Mouse (Mus musculus): ENCODE results near the gene Hpd. TPM values are rescaled to one million over a fixed set of nuclear protein-coding genes. Genes with fewer than 3 reads are reported as not detected.

Gene Hpd
- not detected for polyA plus RNA-seq (2012; fragmentation: generic; extraction: Trizol)

DNA sequence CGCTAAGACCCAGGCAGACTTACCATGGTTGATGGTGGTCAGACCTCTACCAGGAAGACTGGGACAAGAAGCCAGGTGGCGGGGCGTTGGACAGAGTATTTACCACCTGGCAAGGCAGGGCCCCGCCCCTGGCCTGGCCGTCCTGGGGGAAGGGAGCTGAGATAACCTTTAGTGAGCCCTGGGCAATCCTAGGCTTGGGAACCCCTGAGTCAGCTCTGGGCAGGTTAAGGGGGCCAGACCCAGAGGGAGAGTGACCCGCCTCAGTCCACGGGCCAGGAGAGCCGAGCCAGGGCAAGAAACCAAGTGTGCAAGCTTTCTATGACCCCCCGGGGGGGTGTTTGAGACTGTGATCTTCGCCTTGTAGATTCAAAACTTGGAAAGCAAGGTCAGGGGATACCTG, at the start of gene Hpd:
TSS of gene Hpd (minus strand) at position 77 of the 400 bp plus-strand sequence.

DNA sequence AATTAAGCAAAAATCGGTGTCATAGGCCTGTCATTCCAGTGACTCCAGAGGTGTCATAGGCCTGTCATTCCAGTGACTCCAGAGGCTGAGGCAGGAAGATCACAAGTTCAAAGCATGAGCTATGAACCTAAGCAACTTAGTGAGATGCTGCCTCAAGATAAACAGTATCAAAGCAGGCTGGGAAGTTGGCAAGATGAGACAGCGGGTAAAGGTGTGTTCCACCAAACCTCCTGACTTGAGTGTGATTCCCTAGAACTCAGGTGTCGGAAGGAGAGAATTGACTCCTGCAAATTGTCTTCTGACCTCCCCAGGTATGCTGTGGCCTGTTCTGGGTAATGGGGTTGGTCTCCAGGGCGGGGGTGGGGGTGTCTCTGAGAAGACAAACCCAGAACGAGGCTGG, 13.2 kb downstream of the Hpd start, which contains the start of gene Psmd9:
TSS of gene Psmd9 (plus strand) at position 130 of the 400 bp plus-strand sequence.

DNA sequence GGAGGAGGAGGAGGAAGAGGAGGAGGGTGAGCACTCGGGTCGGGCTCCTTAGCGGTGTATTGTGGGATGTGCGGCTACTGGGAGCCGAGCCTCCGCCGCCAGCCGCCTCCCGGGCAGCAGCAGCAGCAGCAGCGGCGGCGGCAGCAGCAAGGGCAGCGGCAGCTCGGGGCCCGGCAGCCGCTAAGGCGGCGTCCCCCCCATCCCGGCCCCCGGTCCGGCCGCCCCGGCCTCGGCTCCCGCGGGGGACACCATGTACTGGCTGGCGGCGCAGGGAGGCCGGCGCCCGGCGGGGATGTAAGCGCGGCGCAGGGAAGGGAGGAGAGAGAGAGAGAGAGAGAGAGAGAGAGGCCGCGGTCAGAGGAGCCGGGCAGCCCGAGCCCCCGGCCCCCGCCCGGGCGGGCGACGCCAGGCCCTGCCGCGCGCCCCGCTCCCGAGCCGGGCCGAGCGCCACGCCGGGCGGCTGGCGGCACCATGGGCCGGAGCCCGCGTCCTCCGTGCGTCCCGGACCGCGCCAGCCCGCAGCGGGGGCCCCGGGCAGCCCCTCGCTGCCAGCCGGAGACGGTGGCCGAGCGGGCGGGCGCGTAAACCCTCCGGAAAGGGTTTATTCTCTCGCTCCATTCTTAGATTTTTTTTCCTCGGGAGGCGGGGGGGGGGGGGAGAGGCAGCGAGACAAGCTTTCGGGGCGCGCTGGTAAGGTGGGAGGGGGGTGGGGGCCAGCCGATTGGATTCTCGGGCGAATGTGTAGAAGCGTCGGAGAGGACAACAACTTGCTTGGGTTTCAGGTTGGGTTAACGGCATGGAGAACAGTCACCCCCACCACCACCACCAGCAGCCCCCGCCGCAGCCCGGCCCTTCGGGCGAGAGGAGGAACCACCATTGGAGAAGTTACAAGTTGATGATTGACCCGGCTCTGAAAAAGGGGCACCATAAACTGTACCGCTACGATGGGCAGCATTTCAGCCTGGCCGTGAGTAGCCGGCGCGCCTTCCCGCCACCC, 40.1 kb downstream of the Hpd start, which contains the start of gene Setd1b:
TSS of gene Setd1b (plus strand) at position 33 of the 997 bp plus-strand sequence.

DNA sequence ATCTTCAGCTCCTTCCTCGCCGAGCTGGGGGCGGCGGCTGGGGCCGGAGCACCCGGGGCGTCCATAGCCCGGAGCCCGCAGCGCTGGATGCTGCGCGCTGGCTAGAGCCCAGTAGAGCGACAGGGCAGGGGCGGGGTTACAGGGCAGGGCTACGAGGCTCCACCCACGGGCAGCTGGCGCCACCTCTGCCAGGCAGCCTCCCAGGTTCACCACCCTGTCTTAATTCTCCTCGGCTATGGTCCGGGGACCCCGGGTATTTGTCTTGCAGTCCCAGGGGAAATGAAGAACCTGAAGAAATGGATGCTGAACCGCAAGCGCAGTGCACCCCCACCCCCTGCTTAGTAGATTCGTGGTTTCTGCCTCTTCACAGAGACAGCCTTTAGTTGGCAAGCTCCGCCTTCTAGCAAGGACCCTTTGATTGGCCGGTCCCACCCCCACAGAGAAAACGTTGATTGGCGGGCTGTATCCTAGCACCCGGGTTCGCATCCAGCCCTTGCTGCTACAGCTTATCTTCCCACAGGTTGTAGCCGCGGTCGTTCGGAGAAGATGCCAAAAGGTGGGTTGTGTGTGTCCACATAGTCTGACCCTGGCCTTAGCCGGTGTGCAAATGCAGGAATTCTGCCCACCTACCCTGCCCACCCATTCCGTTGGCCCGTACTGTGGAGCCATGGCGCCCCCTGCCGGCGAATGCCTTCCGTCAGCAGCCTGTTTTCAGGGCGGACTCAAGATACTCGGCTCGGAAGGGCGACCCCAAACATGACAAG, 50.0 kb downstream of the Hpd start, which contains the start of gene Rhof:
TSS of gene Rhof (minus strand) at position 385 of the 764 bp plus-strand sequence.

Other genes starting within 250 kb of the Hpd start
- 10 to 100 TPM in 1 of 2 experiments, 1 to 10 TPM in 1; 4.7 to 17.9 TPM for gene Kdm2b, start 192.9 kb downstream of the Hpd start, polyA plus RNA-seq (2012; fragmentation: generic; extraction: Trizol)
- gene Orai1, start 167.7 kb downstream of the Hpd start, polyA plus RNA-seq (2012; fragmentation: generic; extraction: Trizol), result 10 to 100 TPM; 10.7 to 15.7 TPM
- gene Morn3, start 135.7 kb downstream of the Hpd start, polyA plus RNA-seq (2012; fragmentation: generic; extraction: Trizol), result not detected
- 1 to 10 TPM; 1.6 to 2.5 TPM for gene Tmem120b, start 114.3 kb downstream of the Hpd start, polyA plus RNA-seq (2012; fragmentation: generic; extraction: Trizol)
- 1 to 10 TPM in 1 of 2 experiments, under 1 TPM in 1; 0.29 to 2.2 TPM for gene Rhof, start 50.0 kb downstream of the Hpd start, polyA plus RNA-seq (2012; fragmentation: generic; extraction: Trizol)
- gene Setd1b, start 40.5 kb downstream of the Hpd start, polyA plus RNA-seq (2012; fragmentation: generic; extraction: Trizol), result 1 to 10 TPM in 1 of 2 experiments, under 1 TPM in 1; 0.78 to 5.9 TPM
- 10 to 100 TPM; 28.5 to 31.3 TPM for gene Psmd9, start 13.3 kb downstream of the Hpd start, polyA plus RNA-seq (2012; fragmentation: generic; extraction: Trizol)
- 1 to 10 TPM in 1 of 2 experiments, under 1 TPM in 1; 0.02 to 1.6 TPM for gene Wdr66, start 69.4 kb upstream of the Hpd start, polyA plus RNA-seq (2012; fragmentation: generic; extraction: Trizol)
- gene Bcl7a, start 161.1 kb upstream of the Hpd start, polyA plus RNA-seq (2012; fragmentation: generic; extraction: Trizol), result 1 to 10 TPM in 1 of 2 experiments, under 1 TPM in 1; 0.37 to 2.4 TPM
- gene Mlxip, start 212.1 kb upstream of the Hpd start, polyA plus RNA-seq (2012; fragmentation: generic; extraction: Trizol), result 1 to 10 TPM; 1.6 to 7.3 TPM